Mouse (Mus musculus) hindbrain, embryonic 14.5 days (tissue): Measurements from ENCODE around the gene Armh3. TPM values are rescaled to one million over a fixed set of nuclear protein-coding genes. Genes with fewer than 3 reads are reported as not detected.

Experiments used
- ATAC-seq: fragments of 200-750 bp; cut with Nextera tagmentation; 2 replicates; pipeline ENCODE4 v1.8.0; 2017; ENCODE audit warnings: moderate number of reproducible peaks, mild to moderate bottlenecking, moderate TSS enrichment, moderate library complexity; ENCODE audit not compliant: low FRiP score
- DNase-seq: peaks from one replicate; pipeline ENCODE4 v3.0.0-alpha.2; 2015; ENCODE audit warnings: low spot score
- H3K27ac ChIP-seq: fragments of 300-500 bp; sonication (generic); 2 replicates; pipeline ENCODE4 v1.5.1; 2014; ENCODE audit warnings: mild to moderate bottlenecking, moderate library complexity
- H3K27me3 ChIP-seq: fragments of 300-500 bp; sonication (generic); 2 replicates; pipeline ENCODE4 v1.6.1; 2014; ENCODE audit warnings: mild to moderate bottlenecking, low read length, mixed read lengths; ENCODE audit not compliant: control insufficient read depth, insufficient read depth
- H3K36me3 ChIP-seq: fragments of 300-500 bp; sonication (generic); replicated peaks from 2 replicates; pipeline ENCODE4 v1.6.1; 2014; ENCODE audit not compliant: control insufficient read depth, insufficient read depth
- H3K4me1 ChIP-seq: fragments of 300-500 bp; sonication (generic); replicated peaks from 2 replicates; pipeline ENCODE4 v1.6.1; 2014; ENCODE audit warnings: antibody characterized with exemption, low read length, mixed read lengths; ENCODE audit not compliant: control insufficient read depth, insufficient read depth
- H3K4me2 ChIP-seq: fragments of 300-500 bp; sonication (generic); replicated peaks from 2 replicates; pipeline ENCODE4 v1.6.1; 2014; ENCODE audit warnings: mild to moderate bottlenecking, moderate library complexity
- H3K4me3 ChIP-seq: fragments of 300-500 bp; sonication (generic); replicated peaks from 2 replicates; pipeline ENCODE4 v1.5.1; 2014; ENCODE audit warnings: mild to moderate bottlenecking, low read length
- H3K9ac ChIP-seq: fragments of 300-500 bp; sonication (generic); 2 replicates; pipeline ENCODE4 v1.6.1; 2014
- H3K9me3 ChIP-seq: fragments of 300-500 bp; sonication (generic); 2 replicates; pipeline ENCODE4 v1.6.1; 2016; ENCODE audit warnings: low read length; ENCODE audit not compliant: control insufficient read depth
- WGBS: fragments of 180-500 bp; shearing (Covaris S2); extraction: QIAGEN DNeasy Blood & Tissue Kit; methylation state at CpG from one replicate; pipeline ENCODE4 v1.1.7; 2014; 5-methylcytosine and 5-hydroxymethylcytosine counted together
- polyA plus RNA-seq: library from polyadenylated mRNA; unstranded; fragments of >200 nt; fragmentation: Nextera tagmentation; extraction: Ambion mirVana; gene quantifications from 2 replicates; pipeline ENCODE4 v1.2.1, GENCODE M21; 2014

The Armh3 gene
- polyA plus RNA-seq, 1 experiment from 2014 or later: 18.7 TPM

GRCm38 (mm10) chr19:46035971-46036370 is 37.7 kb upstream of the Armh3 start:
- peaks cover 49% of the 10 kb centered on the region for H3K36me3 ChIP-seq
- DNase-seq (no peak), ATAC-seq (no peak)
- WGBS: 86% methylated on average over 13 of the region's 13 CpGs
- peak overlapping the region; percentile 73 for H3K4me2 ChIP-seq
- no peak overlapping the region for H3K4me3 ChIP-seq
- peaks cover 34% of the 10 kb centered on the region for H3K4me1 ChIP-seq
- no peak overlapping the region for H3K9ac ChIP-seq
- no peaks in the 10 kb centered on the region for H3K27me3 ChIP-seq
- H3K27ac ChIP-seq: no peak overlapping the region
- no peaks in the 10 kb centered on the region for H3K9me3 ChIP-seq

GRCm38 (mm10) chr19:46033911-46034310 is 35.6 kb upstream of the Armh3 start:
- DNase-seq (no peak), ATAC-seq (no peak)
- peaks cover 21% of the 10 kb centered on the region for H3K4me1 ChIP-seq
- H3K9ac ChIP-seq: no peak overlapping the region
- WGBS: 95% methylated on average over 11 of the region's 11 CpGs
- H3K4me2 ChIP-seq: no peak overlapping the region
- no peak overlapping the region for H3K27ac ChIP-seq
- H3K36me3 ChIP-seq: peaks cover 52% of the 10 kb centered on the region
- no peaks in the 10 kb centered on the region for H3K27me3 ChIP-seq
- no peaks in the 10 kb centered on the region for H3K9me3 ChIP-seq
- no peak overlapping the region for H3K4me3 ChIP-seq

- Histone ChIP-seq H3K4me1 (peaks cover 14% of the 10 kb centered on the region), H3K27me3 (no peaks in the 10 kb centered on the region), H3K36me3 (peaks cover 52% of the 10 kb centered on the region), H3K4me3 (no peak overlapping the region), H3K9me3 (no peaks in the 10 kb centered on the region), H3K4me2 (no peak overlapping the region), H3K9ac (no peak overlapping the region), H3K27ac (no peak overlapping the region)
- ATAC-seq: no peak
- 90% methylated on average over 26 of the region's 26 CpGs for WGBS
- DNase-seq: no peak
These were observed 34.6 kb upstream of the Armh3 start for GRCm38 (mm10) chr19:46032731-46033510.

GRCm38 (mm10) chr19:46031689-46032432 is 33.6 kb upstream of the Armh3 start:
- no peaks in the 10 kb centered on the region for H3K27me3 ChIP-seq
- no peak overlapping the region for H3K27ac ChIP-seq
- DNase-seq (no peak), ATAC-seq (no peak)
- no peak overlapping the region for H3K9ac ChIP-seq
- no peaks in the 10 kb centered on the region for H3K9me3 ChIP-seq
- H3K4me3 ChIP-seq: no peak overlapping the region
- WGBS: 63% methylated on average over 8 of the region's 9 CpGs
- peaks cover 4% of the 10 kb centered on the region for H3K4me1 ChIP-seq
- H3K36me3 ChIP-seq: peaks cover 52% of the 10 kb centered on the region
- H3K4me2 ChIP-seq: no peak overlapping the region

GRCm38 (mm10) chr19:46030196-46030983 is 32.1 kb upstream of the Armh3 start:
- 97% methylated on average over 10 of the region's 10 CpGs for WGBS
- Histone ChIP-seq H3K27me3 (no peaks in the 10 kb centered on the region), H3K4me1 (no peaks in the 10 kb centered on the region), H3K27ac (no peak overlapping the region), H3K4me3 (no peak overlapping the region), H3K4me2 (no peak overlapping the region), H3K9ac (no peak overlapping the region), H3K36me3 (peaks cover 42% of the 10 kb centered on the region), H3K9me3 (no peaks in the 10 kb centered on the region)
- DNase-seq (no peak), ATAC-seq (no peak)

GRCm38 (mm10) chr19:46029652-46030051 is 31.4 kb upstream of the Armh3 start:
- no peak overlapping the region for H3K27ac ChIP-seq
- no peak overlapping the region for H3K4me3 ChIP-seq
- H3K4me2 ChIP-seq: no peak overlapping the region
- ATAC-seq: no peak
- H3K9ac ChIP-seq: no peak overlapping the region
- peaks cover 34% of the 10 kb centered on the region for H3K36me3 ChIP-seq
- H3K27me3 ChIP-seq: no peaks in the 10 kb centered on the region
- WGBS: 94% methylated on average over 1 of the region's 1 CpGs
- no peaks in the 10 kb centered on the region for H3K4me1 ChIP-seq
- DNase-seq: no peak
- no peaks in the 10 kb centered on the region for H3K9me3 ChIP-seq

- ATAC-seq: no peak
- H3K9ac ChIP-seq: no peak overlapping the region
- no peak overlapping the region for H3K4me2 ChIP-seq
- 72% methylated on average over 11 of the region's 11 CpGs for WGBS
- H3K4me1 ChIP-seq: no peaks in the 10 kb centered on the region
- H3K9me3 ChIP-seq: no peaks in the 10 kb centered on the region
- no peak for DNase-seq
- H3K27ac ChIP-seq: no peak overlapping the region
- no peak overlapping the region for H3K4me3 ChIP-seq
- peaks cover 26% of the 10 kb centered on the region for H3K36me3 ChIP-seq
- no peaks in the 10 kb centered on the region for H3K27me3 ChIP-seq
These were observed 30.5 kb upstream of the Armh3 start for GRCm38 (mm10) chr19:46028747-46029320.

- peaks cover 4% of the 10 kb centered on the region for H3K36me3 ChIP-seq
- 63% methylated on average over 8 of the region's 8 CpGs for WGBS
These were observed 28.3 kb upstream of the Armh3 start for GRCm38 (mm10) chr19:46026567-46026966.

GRCm38 (mm10) chr19:46024959-46025358 is 26.7 kb upstream of the Armh3 start:
- Histone ChIP-seq H3K4me2 (no peak overlapping the region), H3K27me3 (no peaks in the 10 kb centered on the region), H3K9me3 (no peaks in the 10 kb centered on the region), H3K27ac (no peak overlapping the region), H3K4me3 (no peak overlapping the region), H3K4me1 (no peaks in the 10 kb centered on the region), H3K36me3 (0 out of 2 replicates have a peak, but pooled peaks cover 3% of the 10 kb centered on the region), H3K9ac (no peak overlapping the region)
- ATAC-seq: no peak
- WGBS: 84% methylated on average over 6 of the region's 6 CpGs
- DNase-seq: no peak

More at GRCm38 (mm10) chr19:46026567-46026966, 28.3 kb upstream of the Armh3 start:
- Histone ChIP-seq H3K9me3 (no peaks in the 10 kb centered on the region), H3K4me3 (no peak overlapping the region), H3K4me2 (no peak overlapping the region), H3K9ac (no peak overlapping the region), H3K27ac (no peak overlapping the region), H3K4me1 (no peaks in the 10 kb centered on the region), H3K27me3 (no peaks in the 10 kb centered on the region)
- DNase-seq (no peak), ATAC-seq (no peak)
